Mouse (Mus musculus): ENCODE data around the gene Riiad1. TPM values are rescaled to one million over a fixed set of nuclear protein-coding genes. Genes with fewer than 3 reads are reported as not detected.
A peak's percentile ranks its signal among the peaks of the same experiment; 100 is the strongest.

Riiad1 gene
- total and polyA plus RNA-seq, 3 experiments, result 0.99 to 1.3 (median 1.2) TPM

GRCm38 (mm10) chr3:94485922-94486321 is 5.8 kb upstream of the Riiad1 start:
- Histone ChIP-seq H3K36me3 (ENCODE audit: control insufficient read depth, insufficient read depth, low read length) (no peaks in the 10 kb centered on the region), H3K4me1 (ENCODE audit: control insufficient read depth, insufficient read depth, low read length) (no peaks in the 10 kb centered on the region), H3K79me2 (replicated peaks; ENCODE audit: control insufficient read depth, insufficient read depth, low read length) (no peaks in the 10 kb centered on the region), H3K9ac (ENCODE audit: low read depth, low read length) (no peak overlapping the region), H3K27me3 (ENCODE audit: control insufficient read depth, insufficient read depth, low read length) (no peaks in the 10 kb centered on the region), H3K4me3 (no peak overlapping the region), H3K27ac (no peak overlapping the region)
- DNase-seq, result no peak
- intact Hi-C loops (cut with DNase I), result no loop called here
- 66% methylated on average over 7 of the region's 7 CpGs for WGBS
- TF ChIP-seq EP300 (IDR thresholded peaks at IDR 0.05; ENCODE audit: insufficient read depth, low read depth, low read length) (no peak), POLR2A (IDR thresholded peaks at IDR 0.05; ENCODE audit: insufficient read depth, low read depth, low read length) (no peak), CTCF (IDR thresholded peaks at IDR 0.05) (no peak)

- Histone ChIP-seq H3K79me2 (replicated peaks; ENCODE audit: control insufficient read depth, insufficient read depth, low read length) (no peaks in the 10 kb centered on the region), H3K36me3 (ENCODE audit: control insufficient read depth, insufficient read depth, low read length) (no peaks in the 10 kb centered on the region), H3K4me3 (no peak overlapping the region), H3K27me3 (ENCODE audit: control insufficient read depth, insufficient read depth, low read length) (no peaks in the 10 kb centered on the region), H3K4me1 (ENCODE audit: control insufficient read depth, insufficient read depth, low read length) (no peaks in the 10 kb centered on the region), H3K9ac (ENCODE audit: low read depth, low read length) (no peak overlapping the region), H3K27ac (no peak overlapping the region)
- no peak for DNase-seq
- intact Hi-C loops (cut with DNase I), result no loop called here
- WGBS, result 42% methylated on average over 20 of the region's 20 CpGs
- no peak for TF ChIP-seq POLR2A (IDR thresholded peaks at IDR 0.05; ENCODE audit: insufficient read depth, low read depth, low read length)
Observed at GRCm38 (mm10) chr3:94483790-94484439, 3.8 kb upstream of the Riiad1 start.

GRCm38 (mm10) chr3:94482764-94483385 is 2.7 kb upstream of the Riiad1 start:
- H3K27me3 ChIP-seq (ENCODE audit: control insufficient read depth, insufficient read depth, low read length), result no peaks in the 10 kb centered on the region
- no peaks in the 10 kb centered on the region for H3K79me2 ChIP-seq (replicated peaks; ENCODE audit: control insufficient read depth, insufficient read depth, low read length)
- no peak overlapping the region for H3K27ac ChIP-seq
- intact Hi-C loops (cut with DNase I), result no loop called here
- no peaks in the 10 kb centered on the region for H3K4me1 ChIP-seq (ENCODE audit: control insufficient read depth, insufficient read depth, low read length)
- no peak overlapping the region for H3K4me3 ChIP-seq
- DNase-seq, result peak in 1 of 2 experiments; percentile 38
- 73% methylated on average over 17 of the region's 17 CpGs for WGBS
- no peaks in the 10 kb centered on the region for H3K36me3 ChIP-seq (ENCODE audit: control insufficient read depth, insufficient read depth, low read length)
- H3K9ac ChIP-seq (ENCODE audit: low read depth, low read length), result no peak overlapping the region
- TF ChIP-seq CTCF (IDR thresholded peaks at IDR 0.05) (no peak), POLR2A (IDR thresholded peaks at IDR 0.05; ENCODE audit: insufficient read depth, low read depth, low read length) (no peak), EP300 (IDR thresholded peaks at IDR 0.05; ENCODE audit: insufficient read depth, low read depth, low read length) (no peak)

GRCm38 (mm10) chr3:94481429-94481828 is 1.3 kb upstream of the Riiad1 start:
- WGBS, result 49% methylated on average over 4 of the region's 4 CpGs
- intact Hi-C loops (cut with DNase I), result no loop called here
- H3K27me3 ChIP-seq (ENCODE audit: control insufficient read depth, insufficient read depth, low read length), result no peaks in the 10 kb centered on the region
- no peak for DNase-seq
- H3K9ac ChIP-seq (ENCODE audit: low read depth, low read length), result no peak overlapping the region
- H3K36me3 ChIP-seq (ENCODE audit: control insufficient read depth, insufficient read depth, low read length), result no peaks in the 10 kb centered on the region
- no peak overlapping the region for H3K4me3 ChIP-seq
- H3K27ac ChIP-seq, result no peak overlapping the region
- no peak for TF ChIP-seq CTCF (IDR thresholded peaks at IDR 0.05)
- TF ChIP-seq EP300 (IDR thresholded peaks at IDR 0.05; ENCODE audit: insufficient read depth, low read depth, low read length), result no peak
- no peaks in the 10 kb centered on the region for H3K79me2 ChIP-seq (replicated peaks; ENCODE audit: control insufficient read depth, insufficient read depth, low read length)
- no peaks in the 10 kb centered on the region for H3K4me1 ChIP-seq (ENCODE audit: control insufficient read depth, insufficient read depth, low read length)

- TF ChIP-seq POLR2A (IDR thresholded peaks at IDR 0.05; ENCODE audit: insufficient read depth, low read depth, low read length) (no peak), CTCF (IDR thresholded peaks at IDR 0.05) (no peak), EP300 (IDR thresholded peaks at IDR 0.05; ENCODE audit: insufficient read depth, low read depth, low read length) (no peak)
- Histone ChIP-seq H3K27ac (no peak overlapping the region), H3K36me3 (ENCODE audit: control insufficient read depth, insufficient read depth, low read length) (no peaks in the 10 kb centered on the region), H3K27me3 (ENCODE audit: control insufficient read depth, insufficient read depth, low read length) (no peaks in the 10 kb centered on the region), H3K9ac (ENCODE audit: low read depth, low read length) (no peak overlapping the region), H3K4me3 (no peak overlapping the region), H3K4me1 (ENCODE audit: control insufficient read depth, insufficient read depth, low read length) (no peaks in the 10 kb centered on the region), H3K79me2 (replicated peaks; ENCODE audit: control insufficient read depth, insufficient read depth, low read length) (no peaks in the 10 kb centered on the region)
- no peak for DNase-seq
- WGBS, result 8% methylated on average over 11 of the region's 11 CpGs
- intact Hi-C loops (cut with DNase I), result no loop called here
Observed at GRCm38 (mm10) chr3:94479564-94479963, 577 bp downstream of the Riiad1 start.

GRCm38 (mm10) chr3:94478591-94479169 is 1.5 kb downstream of the Riiad1 start:
- 15% methylated on average over 9 of the region's 9 CpGs for WGBS
- H3K4me3 ChIP-seq, result no peak overlapping the region
- no peaks in the 10 kb centered on the region for H3K4me1 ChIP-seq (ENCODE audit: control insufficient read depth, insufficient read depth, low read length)
- DNase-seq, result no peak
- no peak overlapping the region for H3K9ac ChIP-seq (ENCODE audit: low read depth, low read length)
- TF ChIP-seq CTCF (IDR thresholded peaks at IDR 0.05) (no peak), POLR2A (IDR thresholded peaks at IDR 0.05; ENCODE audit: insufficient read depth, low read depth, low read length) (no peak), EP300 (IDR thresholded peaks at IDR 0.05; ENCODE audit: insufficient read depth, low read depth, low read length) (no peak)
- no peak overlapping the region for H3K27ac ChIP-seq
- H3K36me3 ChIP-seq (ENCODE audit: control insufficient read depth, insufficient read depth, low read length), result no peaks in the 10 kb centered on the region
- H3K27me3 ChIP-seq (ENCODE audit: control insufficient read depth, insufficient read depth, low read length), result no peaks in the 10 kb centered on the region
- no peaks in the 10 kb centered on the region for H3K79me2 ChIP-seq (replicated peaks; ENCODE audit: control insufficient read depth, insufficient read depth, low read length)
- intact Hi-C loops (cut with DNase I), result no loop called here
